Mouse (Mus musculus): Measurements from ENCODE around the gene Fgf13. TPM values are rescaled to one million over a fixed set of nuclear protein-coding genes. Genes with fewer than 3 reads are reported as not detected.

The Fgf13 gene
- polyA plus RNA-seq, 1 experiment from 2014 or later = 253 TPM

GRCm38 (mm10) chrX:59402596-59403285 lies 165.1 kb downstream of the Fgf13 start:
- no peak overlapping the region for H3K9ac ChIP-seq
- no peaks in the 10 kb centered on the region for H3K9me3 ChIP-seq
- no peak overlapping the region for H3K27ac ChIP-seq (replicated peaks)
- no peaks in the 10 kb centered on the region for H3K36me3 ChIP-seq
- no peak for ATAC-seq (ENCODE audit: low read depth)
- H3K4me3 ChIP-seq = no peak overlapping the region
- no peaks in the 10 kb centered on the region for H3K4me1 ChIP-seq (replicated peaks)
- WGBS = 52% methylated on average over 2 of the region's 2 CpGs
- no peaks in the 10 kb centered on the region for H3K27me3 ChIP-seq
- H3K4me2 ChIP-seq = no peak overlapping the region

- WGBS = 83% methylated on average over 3 of the region's 3 CpGs
- Histone ChIP-seq H3K9me3 (no peaks in the 10 kb centered on the region), H3K9ac (no peak overlapping the region), H3K4me1 (replicated peaks) (no peaks in the 10 kb centered on the region), H3K4me3 (no peak overlapping the region), H3K36me3 (no peaks in the 10 kb centered on the region), H3K4me2 (no peak overlapping the region), H3K27me3 (no peaks in the 10 kb centered on the region), H3K27ac (replicated peaks) (no peak overlapping the region)
- ATAC-seq (ENCODE audit: low read depth) = no peak
Measured at GRCm38 (mm10) chrX:59290916-59291411, 276.9 kb downstream of the Fgf13 start.

- Histone ChIP-seq H3K4me1 (replicated peaks) (no peaks in the 10 kb centered on the region), H3K9ac (no peak overlapping the region), H3K4me2 (no peak overlapping the region), H3K27me3 (no peaks in the 10 kb centered on the region), H3K27ac (replicated peaks) (no peak overlapping the region), H3K36me3 (no peaks in the 10 kb centered on the region), H3K9me3 (no peaks in the 10 kb centered on the region), H3K4me3 (no peak overlapping the region)
- ATAC-seq (ENCODE audit: low read depth) = no peak
Measured at GRCm38 (mm10) chrX:59251576-59251975, 316.3 kb downstream of the Fgf13 start.

GRCm38 (mm10) chrX:59243752-59244151 lies 324.1 kb downstream of the Fgf13 start:
- 77% methylated on average over 3 of the region's 3 CpGs for WGBS
- H3K9ac ChIP-seq = no peak overlapping the region
- H3K4me3 ChIP-seq = no peak overlapping the region
- no peaks in the 10 kb centered on the region for H3K4me1 ChIP-seq (replicated peaks)
- no peak overlapping the region for H3K4me2 ChIP-seq
- H3K9me3 ChIP-seq = no peaks in the 10 kb centered on the region
- ATAC-seq (ENCODE audit: low read depth) = no peak
- no peaks in the 10 kb centered on the region for H3K27me3 ChIP-seq
- H3K36me3 ChIP-seq = no peaks in the 10 kb centered on the region
- H3K27ac ChIP-seq (replicated peaks) = no peak overlapping the region

GRCm38 (mm10) chrX:59243176-59243575 lies 324.7 kb downstream of the Fgf13 start:
- H3K4me3 ChIP-seq = no peak overlapping the region
- no peak overlapping the region for H3K4me2 ChIP-seq
- ATAC-seq (ENCODE audit: low read depth) = no peak
- no peaks in the 10 kb centered on the region for H3K36me3 ChIP-seq
- WGBS = 89% methylated on average over 3 of the region's 3 CpGs
- no peak overlapping the region for H3K9ac ChIP-seq
- no peaks in the 10 kb centered on the region for H3K27me3 ChIP-seq
- no peaks in the 10 kb centered on the region for H3K4me1 ChIP-seq (replicated peaks)
- H3K9me3 ChIP-seq = no peaks in the 10 kb centered on the region
- no peak overlapping the region for H3K27ac ChIP-seq (replicated peaks)

- Histone ChIP-seq H3K9ac (no peak overlapping the region), H3K4me3 (no peak overlapping the region), H3K27ac (replicated peaks) (no peak overlapping the region), H3K36me3 (no peaks in the 10 kb centered on the region), H3K9me3 (no peaks in the 10 kb centered on the region), H3K4me2 (no peak overlapping the region), H3K27me3 (no peaks in the 10 kb centered on the region), H3K4me1 (replicated peaks) (no peaks in the 10 kb centered on the region)
- ATAC-seq (ENCODE audit: low read depth) = no peak
Measured at GRCm38 (mm10) chrX:59241460-59241747, 326.5 kb downstream of the Fgf13 start.

- no peak overlapping the region for H3K4me2 ChIP-seq
- H3K27ac ChIP-seq (replicated peaks) = no peak overlapping the region
- no peaks in the 10 kb centered on the region for H3K4me1 ChIP-seq (replicated peaks)
- WGBS = 52% methylated on average over 2 of the region's 2 CpGs
- no peaks in the 10 kb centered on the region for H3K9me3 ChIP-seq
- H3K36me3 ChIP-seq = no peaks in the 10 kb centered on the region
- H3K27me3 ChIP-seq = no peaks in the 10 kb centered on the region
- ATAC-seq (ENCODE audit: low read depth) = no peak
- H3K4me3 ChIP-seq = no peak overlapping the region
- no peak overlapping the region for H3K9ac ChIP-seq
Measured at GRCm38 (mm10) chrX:59240683-59241459, 327.0 kb downstream of the Fgf13 start.

- Histone ChIP-seq H3K9me3 (no peaks in the 10 kb centered on the region), H3K9ac (no peak overlapping the region), H3K27me3 (no peaks in the 10 kb centered on the region), H3K36me3 (no peaks in the 10 kb centered on the region), H3K27ac (replicated peaks) (no peak overlapping the region), H3K4me1 (replicated peaks) (no peaks in the 10 kb centered on the region), H3K4me3 (no peak overlapping the region), H3K4me2 (no peak overlapping the region)
- no peak for ATAC-seq (ENCODE audit: low read depth)
- 78% methylated on average over 3 of the region's 3 CpGs for WGBS
Measured at GRCm38 (mm10) chrX:59220675-59221074, 347.2 kb downstream of the Fgf13 start.

GRCm38 (mm10) chrX:59201146-59201545 lies 366.7 kb downstream of the Fgf13 start:
- no peak for ATAC-seq (ENCODE audit: low read depth)
- no peaks in the 10 kb centered on the region for H3K27me3 ChIP-seq
- no peak overlapping the region for H3K27ac ChIP-seq (replicated peaks)
- H3K9ac ChIP-seq = no peak overlapping the region
- no peak overlapping the region for H3K4me3 ChIP-seq
- no peaks in the 10 kb centered on the region for H3K9me3 ChIP-seq
- no peaks in the 10 kb centered on the region for H3K4me1 ChIP-seq (replicated peaks)
- no peak overlapping the region for H3K4me2 ChIP-seq
- H3K36me3 ChIP-seq = no peaks in the 10 kb centered on the region

- WGBS = 74% methylated on average over 4 of the region's 4 CpGs
- no peaks in the 10 kb centered on the region for H3K27me3 ChIP-seq
- H3K36me3 ChIP-seq = no peaks in the 10 kb centered on the region
- H3K9ac ChIP-seq = no peak overlapping the region
- H3K9me3 ChIP-seq = no peaks in the 10 kb centered on the region
- H3K4me3 ChIP-seq = no peak overlapping the region
- no peak overlapping the region for H3K27ac ChIP-seq (replicated peaks)
- no peak for ATAC-seq (ENCODE audit: low read depth)
- H3K4me1 ChIP-seq (replicated peaks) = no peaks in the 10 kb centered on the region
- no peak overlapping the region for H3K4me2 ChIP-seq
Measured at GRCm38 (mm10) chrX:59194149-59194548, 373.7 kb downstream of the Fgf13 start.

- 80% methylated on average over 4 of the region's 4 CpGs for WGBS
- H3K27ac ChIP-seq (replicated peaks) = no peak overlapping the region
- no peak overlapping the region for H3K4me2 ChIP-seq
- H3K4me3 ChIP-seq = no peak overlapping the region
- H3K4me1 ChIP-seq (replicated peaks) = no peaks in the 10 kb centered on the region
- no peak overlapping the region for H3K9ac ChIP-seq
- ATAC-seq (ENCODE audit: low read depth) = no peak
- H3K9me3 ChIP-seq = no peaks in the 10 kb centered on the region
- H3K27me3 ChIP-seq = no peaks in the 10 kb centered on the region
- H3K36me3 ChIP-seq = no peaks in the 10 kb centered on the region
Measured at GRCm38 (mm10) chrX:59186922-59187321, 380.9 kb downstream of the Fgf13 start.

- Histone ChIP-seq H3K9me3 (no peaks in the 10 kb centered on the region), H3K27me3 (no peaks in the 10 kb centered on the region), H3K4me3 (no peak overlapping the region), H3K4me1 (replicated peaks) (peaks cover 11% of the 10 kb centered on the region; the same call in 1 of the 2 replicates), H3K27ac (replicated peaks) (no peak overlapping the region), H3K9ac (no peak overlapping the region), H3K4me2 (no peak overlapping the region), H3K36me3 (no peaks in the 10 kb centered on the region)
- no peak for ATAC-seq (ENCODE audit: low read depth)
- 71% methylated on average over 4 of the region's 4 CpGs for WGBS
Measured at GRCm38 (mm10) chrX:59182323-59182722, 385.5 kb downstream of the Fgf13 start.

GRCm38 (mm10) chrX:59179627-59180026 lies 388.2 kb downstream of the Fgf13 start:
- peak; percentile 51 for ATAC-seq (ENCODE audit: low read depth)
- no peaks in the 10 kb centered on the region for H3K36me3 ChIP-seq
- no peaks in the 10 kb centered on the region for H3K27me3 ChIP-seq
- H3K4me2 ChIP-seq = peak overlapping the region; percentile 13; the same call in 1 of the 2 replicates
- H3K9ac ChIP-seq = no peak overlapping the region
- peaks cover 11% of the 10 kb centered on the region; the same call in 1 of the 2 replicates for H3K4me1 ChIP-seq (replicated peaks)
- peak overlapping the region; percentile 67 for H3K27ac ChIP-seq (replicated peaks)
- H3K4me3 ChIP-seq = no peak overlapping the region
- 49% methylated on average over 4 of the region's 4 CpGs for WGBS
- no peaks in the 10 kb centered on the region for H3K9me3 ChIP-seq

All from neural tube, embryonic 13.5 days (tissue).